In the genomic region with DNA sequence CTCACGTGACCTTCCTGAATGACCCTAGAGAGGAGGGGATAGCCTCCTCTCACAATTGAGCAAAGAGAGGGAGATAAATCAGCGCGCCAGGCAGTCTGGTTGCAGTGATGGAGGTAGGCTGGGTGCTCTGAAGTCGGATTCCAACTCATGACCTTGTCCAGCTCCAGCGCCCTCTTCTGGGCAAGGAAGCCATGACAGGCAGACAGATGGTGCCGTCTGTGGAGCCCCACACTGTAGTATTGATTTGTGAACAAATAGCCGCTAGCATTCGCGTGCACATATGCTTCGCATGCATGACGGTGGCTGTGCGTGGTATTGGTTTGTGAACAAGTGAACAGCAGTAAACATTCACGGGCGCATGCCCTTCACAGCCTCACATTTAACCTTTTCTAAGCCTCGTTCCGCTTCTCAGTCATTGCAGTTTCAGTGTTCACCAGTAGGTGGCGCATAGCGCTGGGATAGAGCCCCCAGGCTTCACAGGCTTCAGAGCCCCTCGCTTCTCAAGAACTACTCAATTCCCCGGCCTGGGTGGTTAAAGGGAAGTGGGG, we compare ENCODE assay signal across 8 mouse cellular contexts. TPM values are rescaled to one million over a fixed set of nuclear protein-coding genes. Genes with fewer than 3 reads are reported as not detected.
DNase-seq lines count a peak whose midpoint lies in the region; ATAC-seq and TF ChIP-seq lines count a peak whose summit lies in the region.

No protein-coding gene starts in this region.

- 2% methylated on average over 20 of the region's 20 CpGs for WGBS in lung, embryonic 15.5 days
- 3% methylated on average over 20 of the region's 20 CpGs for WGBS in olfactory bulb, adult 2 months
- 6% methylated on average over 20 of the region's 20 CpGs for WGBS in thymus, adult 2 months

- DNase-seq in MN1 (ENCODE audit: low spot score): peak; percentile 90
- DNase-seq in cerebellum, adult 8-10 months: peak; percentile 74
- DNase-seq in forelimb bud, embryonic 11.5 days (ENCODE audit: low read depth, low spot score): peak; percentile 92
- peak; percentile 89 for DNase-seq in layer of hippocampus, adult 9-10 months (ENCODE audit: low spot score)
- peak; percentile 81 for DNase-seq in thymus, adult 2 months

- H3K9ac ChIP-seq in lung, embryonic 15.5 days: peak overlapping the region; percentile 36

- H3K9me3 ChIP-seq in lung, embryonic 15.5 days: no peaks in the 10 kb centered on the region

- peak overlapping the region; percentile 39 for H3K4me3 ChIP-seq in lung, embryonic 15.5 days
- H3K4me3 ChIP-seq in olfactory bulb, adult 2 months (ENCODE audit: insufficient read depth, low read depth, low read length): peak overlapping the region; percentile 42
- peak overlapping the region; percentile 25 for H3K4me3 ChIP-seq in thymus, adult 2 months (ENCODE audit: control insufficient read depth, insufficient read depth, low read length)

- no peaks in the 10 kb centered on the region for H3K27me3 ChIP-seq in lung, embryonic 15.5 days
- no peaks in the 10 kb centered on the region for H3K27me3 ChIP-seq in thymus, adult 2 months (ENCODE audit: control insufficient read depth, insufficient read depth, low read length)

- H3K4me2 ChIP-seq in lung, embryonic 15.5 days: peak overlapping the region; percentile 59

- TF ChIP-seq POLR2A in olfactory bulb, adult 2 months (IDR thresholded peaks at IDR 0.05; ENCODE audit: insufficient read depth, low read depth, low read length): no peak
- no peak for TF ChIP-seq POLR2A in thymus, adult 2 months (IDR thresholded peaks at IDR 0.05; ENCODE audit: control insufficient read depth, extremely low read depth, insufficient read depth, low read length, poor library complexity)

- ATAC-seq in hematopoietic stem cell, adult 5-6 weeks (replicated peaks in 1 of 2; ENCODE audit: insufficient read depth in 1 of 2, low FRiP score in 2 of 2, low TSS enrichment in 1 of 2, low read depth in 1 of 2, poor library complexity in 2 of 2, severe bottlenecking in 2 of 2): peak; percentile 84 to 95
- peak; percentile 39 for ATAC-seq in lung, embryonic 15.5 days (ENCODE audit: borderline replicate concordance, extremely low read depth, low FRiP score, low TSS enrichment)

- peak; percentile 65 for TF ChIP-seq CTCF in olfactory bulb, adult 2 months (IDR thresholded peaks at IDR 0.05; ENCODE audit: insufficient read depth, low read depth, low read length)
- peak; percentile 97 for TF ChIP-seq CTCF in thymus, adult 2 months (IDR thresholded peaks at IDR 0.05; ENCODE audit: borderline replicate concordance, control insufficient read depth, extremely low read depth, insufficient read depth, low read length, poor library complexity)

- H3K4me1 ChIP-seq in lung, embryonic 15.5 days: peaks cover 29% of the 10 kb centered on the region
- H3K4me1 ChIP-seq in olfactory bulb, adult 2 months (ENCODE audit: control insufficient read depth, insufficient read depth, low read length): peaks cover 32% of the 10 kb centered on the region
- H3K4me1 ChIP-seq in thymus, adult 2 months (replicated peaks; ENCODE audit: control insufficient read depth, insufficient read depth, low read length): peaks cover 4% of the 10 kb centered on the region; the same call in 1 of the 2 replicates

- peak overlapping the region; percentile 35; the same call in 1 of the 2 replicates for H3K27ac ChIP-seq in lung, embryonic 15.5 days
- H3K27ac ChIP-seq in olfactory bulb, adult 2 months (ENCODE audit: insufficient read depth, low read depth, low read length): peak overlapping the region; percentile 77
- no peak overlapping the region for H3K27ac ChIP-seq in thymus, adult 2 months (ENCODE audit: control insufficient read depth, insufficient read depth, low read length)

- no peaks in the 10 kb centered on the region for H3K36me3 ChIP-seq in lung, embryonic 15.5 days
- no peaks in the 10 kb centered on the region for H3K36me3 ChIP-seq in thymus, adult 2 months (ENCODE audit: control insufficient read depth, insufficient read depth, low read length)

RNA-seq across cellular contexts. Expression of a gene that starts 22.8 kb away (rescaled TPM):
- total RNA-seq in hematopoietic stem cell, adult 5-6 weeks (2017): not detected in 2 replicates
- 0.05 TPM in 1 of 2 replicates, not detected in the other for polyA plus RNA-seq in lung, embryonic 15.5 days (2015; fragmentation: Nextera tagmentation; extraction: Ambion mirVana)
- polyA plus RNA-seq in olfactory bulb, adult 2 months (2012; ENCODE audit: insufficient read depth, insufficient read length, low replicate concordance, missing spikeins): not detected in 2 replicates
- polyA plus RNA-seq in thymus, adult 2 months (2012; rRNA removed): 0.13 and 0.15 TPM in 2 replicates

RNA-seq across cellular contexts. Expression of a gene that starts 33.5 kb away (rescaled TPM):
- 92.1 and 157 TPM in 2 replicates for total RNA-seq in hematopoietic stem cell, adult 5-6 weeks (2017)
- polyA plus RNA-seq in lung, embryonic 15.5 days (2015; fragmentation: Nextera tagmentation; extraction: Ambion mirVana): 81.8 and 83.7 TPM in 2 replicates
- not detected in 2 replicates for polyA plus RNA-seq in olfactory bulb, adult 2 months (2012; ENCODE audit: insufficient read depth, insufficient read length, low replicate concordance, missing spikeins)
- polyA plus RNA-seq in thymus, adult 2 months (2012; rRNA removed): 20.9 and 21.1 TPM in 2 replicates

RNA-seq across cellular contexts. Expression of a gene that starts 37.7 kb away (rescaled TPM):
- total RNA-seq in hematopoietic stem cell, adult 5-6 weeks (2017): not detected in 2 replicates
- polyA plus RNA-seq in lung, embryonic 15.5 days (2015; fragmentation: Nextera tagmentation; extraction: Ambion mirVana): 0.15 TPM in 1 of 2 replicates, not detected in the other
- polyA plus RNA-seq in olfactory bulb, adult 2 months (2012; ENCODE audit: insufficient read depth, insufficient read length, low replicate concordance, missing spikeins): not detected in 2 replicates
- polyA plus RNA-seq in thymus, adult 2 months (2012; rRNA removed): 0.12 and 0.15 TPM in 2 replicates

Comparison
In these comparisons a context has a peak if more than half of its experiments do, and no peak if none do; other contexts are left out.
1. RNA of a gene that starts 33.5 kb away (polyA plus RNA-seq): 81.8 to 83.7 TPM in lung, embryonic 15.5 days and 20.9 to 21.1 TPM in thymus, adult 2 months; not detected in olfactory bulb, adult 2 months; every median in the first group is over 10 times any median in the second.
2. Peak in every context shown above with its lines, with median percentiles within 50 percentile points of each other: DNase-seq and H3K4me3 ChIP-seq.